Mouse (Mus musculus) R1 (cell line): ENCODE measurements around the gene Vwf.
A peak's percentile ranks its signal among the peaks of the same experiment; 100 is the strongest.

Source experiments
- DNase-seq: peaks from one replicate; pipeline ENCODE4 v3.0.0-alpha.2; 2018; ENCODE audit warnings: low read depth, low spot score

Vwf gene

GRCm38 (mm10) chr6:125546474-125546873, at the start of gene Vwf:
Vwf (plus strand) TSS chr6:125546774.
- DNase-seq = no peak

GRCm38 (mm10) chr6:125498062-125498461, 48.5 kb upstream of the Vwf start:
- peak; percentile 79 for DNase-seq

- no peak for DNase-seq
Measured at GRCm38 (mm10) chr6:125503186-125503802, 43.3 kb upstream of the Vwf start.

GRCm38 (mm10) chr6:125504622-125505355, 41.8 kb upstream of the Vwf start:
- DNase-seq = peak; percentile 97

GRCm38 (mm10) chr6:125506427-125506826, 40.1 kb upstream of the Vwf start:
- no peak for DNase-seq

GRCm38 (mm10) chr6:125509783-125510182, 36.8 kb upstream of the Vwf start:
- DNase-seq = no peak

- no peak for DNase-seq
Measured at GRCm38 (mm10) chr6:125510645-125511044, 35.9 kb upstream of the Vwf start.

- DNase-seq = no peak
Measured at GRCm38 (mm10) chr6:125511196-125511595, 35.4 kb upstream of the Vwf start.

- no peak for DNase-seq
Measured at GRCm38 (mm10) chr6:125512950-125513596, 33.5 kb upstream of the Vwf start.

- no peak for DNase-seq
Measured at GRCm38 (mm10) chr6:125515503-125516315, 30.9 kb upstream of the Vwf start.

GRCm38 (mm10) chr6:125521558-125522193, 24.9 kb upstream of the Vwf start:
- no peak for DNase-seq

GRCm38 (mm10) chr6:125524027-125524426, 22.5 kb upstream of the Vwf start:
- no peak for DNase-seq

- no peak for DNase-seq
Measured at GRCm38 (mm10) chr6:125526066-125526465, 20.5 kb upstream of the Vwf start.

- DNase-seq = peak; percentile 93
Measured at GRCm38 (mm10) chr6:125528614-125529200, 17.9 kb upstream of the Vwf start.

- peak; percentile 21 for DNase-seq
Measured at GRCm38 (mm10) chr6:125529479-125529878, 17.1 kb upstream of the Vwf start.

- DNase-seq = peak; percentile 59
Measured at GRCm38 (mm10) chr6:125533104-125533650, 13.4 kb upstream of the Vwf start.

- DNase-seq = no peak
Measured at GRCm38 (mm10) chr6:125534990-125535389, 11.6 kb upstream of the Vwf start.

GRCm38 (mm10) chr6:125538469-125538868, 8.1 kb upstream of the Vwf start:
- DNase-seq = peak; percentile 69

- no peak for DNase-seq
Measured at GRCm38 (mm10) chr6:125539423-125539822, 7.2 kb upstream of the Vwf start.

GRCm38 (mm10) chr6:125540199-125540598, 6.4 kb upstream of the Vwf start:
- DNase-seq = peak; percentile 70

- no peak for DNase-seq
Measured at GRCm38 (mm10) chr6:125540826-125541225, 5.7 kb upstream of the Vwf start.
